Mouse (Mus musculus) hindbrain, embryonic 13.5 days (tissue): ENCODE data around the gene Arhgap15. TPM values are rescaled to one million over a fixed set of nuclear protein-coding genes. Genes with fewer than 3 reads are reported as not detected.

Experiments used
- ATAC-seq: fragments of 200-750 bp; cut with Nextera tagmentation; 2 replicates; pipeline ENCODE4 v1.8.0; 2017; ENCODE audit warnings: moderate TSS enrichment; ENCODE audit not compliant: low FRiP score
- H3K27ac ChIP-seq: fragments of 300-500 bp; sonication (generic); 2 replicates; pipeline ENCODE4 v1.5.1; 2015; ENCODE audit warnings: inconsistent platforms, mild to moderate bottlenecking, moderate library complexity
- H3K27me3 ChIP-seq: fragments of 300-500 bp; sonication (generic); 2 replicates; pipeline ENCODE4 v1.6.1; 2015; ENCODE audit warnings: mild to moderate bottlenecking, inconsistent platforms
- H3K36me3 ChIP-seq: fragments of 300-500 bp; sonication (generic); 2 replicates; pipeline ENCODE4 v1.6.1; 2015; ENCODE audit warnings: mild to moderate bottlenecking, inconsistent platforms
- H3K4me1 ChIP-seq: fragments of 300-500 bp; sonication (generic); replicated peaks from 2 replicates; pipeline ENCODE4 v1.6.1; 2015; ENCODE audit warnings: inconsistent platforms
- H3K4me2 ChIP-seq: fragments of 300-500 bp; sonication (generic); 2 replicates; pipeline ENCODE4 v1.6.1; 2015; ENCODE audit warnings: inconsistent platforms, mild to moderate bottlenecking, moderate library complexity
- H3K4me3 ChIP-seq: fragments of 300-500 bp; sonication (generic); 2 replicates; pipeline ENCODE4 v1.5.1; 2015; ENCODE audit warnings: mild to moderate bottlenecking, inconsistent platforms
- H3K9ac ChIP-seq: fragments of 300-500 bp; sonication (generic); 2 replicates; pipeline ENCODE4 v1.6.1; 2015; ENCODE audit warnings: mild to moderate bottlenecking, inconsistent platforms
- H3K9me3 ChIP-seq: fragments of 300-500 bp; sonication (generic); 2 replicates; pipeline ENCODE4 v1.6.1; 2016; ENCODE audit warnings: inconsistent platforms
- WGBS: fragments of 180-500 bp; shearing (Covaris S2); methylation state at CpG from one replicate; pipeline ENCODE4 v1.1.7; 2015; 5-methylcytosine and 5-hydroxymethylcytosine counted together
- polyA plus RNA-seq: library from polyadenylated mRNA; unstranded; fragments of >200 nt; fragmentation: Nextera tagmentation; extraction: Ambion mirVana; gene quantifications from 2 replicates; pipeline ENCODE4 v1.2.1, GENCODE M21; 2015

The Arhgap15 gene
- polyA plus RNA-seq, 1 experiment from 2014 or later = 2.8 TPM

- H3K27me3 ChIP-seq = no peaks in the 10 kb centered on the region
- no peak for ATAC-seq
- no peak overlapping the region for H3K4me3 ChIP-seq
- H3K9me3 ChIP-seq = no peaks in the 10 kb centered on the region
- WGBS = 95% methylated on average over 5 of the region's 5 CpGs
- no peak overlapping the region for H3K4me2 ChIP-seq
- H3K36me3 ChIP-seq = no peaks in the 10 kb centered on the region
- H3K27ac ChIP-seq = no peak overlapping the region
- H3K9ac ChIP-seq = no peak overlapping the region
- no peaks in the 10 kb centered on the region for H3K4me1 ChIP-seq
These were observed 394.0 kb downstream of the Arhgap15 start for GRCm38 (mm10) chr2:44142611-44143010.

- Histone ChIP-seq H3K4me3 (no peak overlapping the region), H3K36me3 (no peaks in the 10 kb centered on the region), H3K27me3 (no peaks in the 10 kb centered on the region), H3K27ac (no peak overlapping the region), H3K9me3 (no peaks in the 10 kb centered on the region), H3K4me1 (no peaks in the 10 kb centered on the region), H3K9ac (no peak overlapping the region), H3K4me2 (no peak overlapping the region)
- ATAC-seq = no peak
- WGBS = 91% methylated on average over 7 of the region's 7 CpGs
These were observed 397.7 kb downstream of the Arhgap15 start for GRCm38 (mm10) chr2:44146124-44146981.

GRCm38 (mm10) chr2:44147486-44147885 lies 398.9 kb downstream of the Arhgap15 start:
- Histone ChIP-seq H3K4me2 (no peak overlapping the region), H3K36me3 (no peaks in the 10 kb centered on the region), H3K27me3 (no peaks in the 10 kb centered on the region), H3K27ac (no peak overlapping the region), H3K9ac (no peak overlapping the region), H3K9me3 (no peaks in the 10 kb centered on the region), H3K4me3 (no peak overlapping the region), H3K4me1 (no peaks in the 10 kb centered on the region)
- ATAC-seq = no peak
- 84% methylated on average over 5 of the region's 5 CpGs for WGBS

GRCm38 (mm10) chr2:44147971-44148370 lies 399.3 kb downstream of the Arhgap15 start:
- no peaks in the 10 kb centered on the region for H3K9me3 ChIP-seq
- WGBS = 48% methylated on average over 7 of the region's 7 CpGs
- no peak overlapping the region for H3K9ac ChIP-seq
- no peak for ATAC-seq
- H3K27me3 ChIP-seq = no peaks in the 10 kb centered on the region
- H3K4me1 ChIP-seq = no peaks in the 10 kb centered on the region
- H3K36me3 ChIP-seq = no peaks in the 10 kb centered on the region
- H3K27ac ChIP-seq = no peak overlapping the region
- no peak overlapping the region for H3K4me3 ChIP-seq
- H3K4me2 ChIP-seq = no peak overlapping the region

GRCm38 (mm10) chr2:44148550-44149100 lies 400.0 kb downstream of the Arhgap15 start:
- H3K27me3 ChIP-seq = no peaks in the 10 kb centered on the region
- WGBS = 70% methylated on average over 7 of the region's 7 CpGs
- H3K27ac ChIP-seq = no peak overlapping the region
- H3K4me2 ChIP-seq = no peak overlapping the region
- ATAC-seq = no peak
- no peak overlapping the region for H3K4me3 ChIP-seq
- no peaks in the 10 kb centered on the region for H3K4me1 ChIP-seq
- H3K36me3 ChIP-seq = no peaks in the 10 kb centered on the region
- H3K9me3 ChIP-seq = no peaks in the 10 kb centered on the region
- no peak overlapping the region for H3K9ac ChIP-seq

GRCm38 (mm10) chr2:44152301-44152700 lies 403.7 kb downstream of the Arhgap15 start:
- Histone ChIP-seq H3K27me3 (no peaks in the 10 kb centered on the region), H3K9me3 (no peaks in the 10 kb centered on the region), H3K36me3 (no peaks in the 10 kb centered on the region), H3K9ac (no peak overlapping the region), H3K4me1 (no peaks in the 10 kb centered on the region), H3K4me3 (no peak overlapping the region), H3K4me2 (no peak overlapping the region), H3K27ac (no peak overlapping the region)
- 80% methylated on average over 1 of the region's 1 CpGs for WGBS
- no peak for ATAC-seq

GRCm38 (mm10) chr2:44160358-44160757 lies 411.7 kb downstream of the Arhgap15 start:
- Histone ChIP-seq H3K4me2 (no peak overlapping the region), H3K9ac (no peak overlapping the region), H3K4me1 (no peaks in the 10 kb centered on the region), H3K9me3 (no peaks in the 10 kb centered on the region), H3K27ac (no peak overlapping the region), H3K36me3 (no peaks in the 10 kb centered on the region), H3K4me3 (no peak overlapping the region), H3K27me3 (no peaks in the 10 kb centered on the region)
- no peak for ATAC-seq
- 76% methylated on average over 4 of the region's 4 CpGs for WGBS

- H3K4me3 ChIP-seq = no peak overlapping the region
- no peak overlapping the region for H3K27ac ChIP-seq
- 62% methylated on average over 3 of the region's 3 CpGs for WGBS
- no peak overlapping the region for H3K9ac ChIP-seq
- no peaks in the 10 kb centered on the region for H3K27me3 ChIP-seq
- no peaks in the 10 kb centered on the region for H3K9me3 ChIP-seq
- no peak for ATAC-seq
- H3K4me1 ChIP-seq = no peaks in the 10 kb centered on the region
- H3K36me3 ChIP-seq = no peaks in the 10 kb centered on the region
- no peak overlapping the region for H3K4me2 ChIP-seq
These were observed 417.2 kb downstream of the Arhgap15 start for GRCm38 (mm10) chr2:44165789-44166188.

- no peaks in the 10 kb centered on the region for H3K36me3 ChIP-seq
- WGBS = 94% methylated on average over 4 of the region's 4 CpGs
- H3K4me1 ChIP-seq = no peaks in the 10 kb centered on the region
- H3K27me3 ChIP-seq = no peaks in the 10 kb centered on the region
- H3K27ac ChIP-seq = no peak overlapping the region
- H3K9me3 ChIP-seq = no peaks in the 10 kb centered on the region
- H3K9ac ChIP-seq = no peak overlapping the region
- no peak for ATAC-seq
- H3K4me2 ChIP-seq = no peak overlapping the region
- no peak overlapping the region for H3K4me3 ChIP-seq
These were observed 418.1 kb downstream of the Arhgap15 start for GRCm38 (mm10) chr2:44166716-44167115.

- Histone ChIP-seq H3K4me2 (no peak overlapping the region), H3K27ac (no peak overlapping the region), H3K4me1 (no peaks in the 10 kb centered on the region), H3K9me3 (no peaks in the 10 kb centered on the region), H3K4me3 (no peak overlapping the region), H3K9ac (no peak overlapping the region), H3K27me3 (no peaks in the 10 kb centered on the region), H3K36me3 (no peaks in the 10 kb centered on the region)
- 86% methylated on average over 10 of the region's 10 CpGs for WGBS
- no peak for ATAC-seq
These were observed 435.9 kb downstream of the Arhgap15 start for GRCm38 (mm10) chr2:44184476-44184875.

GRCm38 (mm10) chr2:44190749-44191148 lies 442.1 kb downstream of the Arhgap15 start:
- no peak overlapping the region for H3K4me2 ChIP-seq
- 79% methylated on average over 9 of the region's 9 CpGs for WGBS
- H3K9me3 ChIP-seq = no peaks in the 10 kb centered on the region
- H3K36me3 ChIP-seq = no peaks in the 10 kb centered on the region
- no peak overlapping the region for H3K4me3 ChIP-seq
- no peaks in the 10 kb centered on the region for H3K4me1 ChIP-seq
- H3K27ac ChIP-seq = no peak overlapping the region
- no peak for ATAC-seq
- H3K9ac ChIP-seq = no peak overlapping the region
- no peaks in the 10 kb centered on the region for H3K27me3 ChIP-seq

- no peaks in the 10 kb centered on the region for H3K27me3 ChIP-seq
These were observed 443.4 kb downstream of the Arhgap15 start for GRCm38 (mm10) chr2:44192058-44192457.

GRCm38 (mm10) chr2:44215506-44215905 lies 466.9 kb downstream of the Arhgap15 start:
- Histone ChIP-seq H3K9ac (no peak overlapping the region), H3K9me3 (no peaks in the 10 kb centered on the region), H3K4me2 (no peak overlapping the region), H3K27me3 (no peaks in the 10 kb centered on the region), H3K27ac (no peak overlapping the region), H3K4me3 (no peak overlapping the region), H3K36me3 (no peaks in the 10 kb centered on the region), H3K4me1 (peaks cover 7% of the 10 kb centered on the region; the same call in 1 of the 2 replicates)
- WGBS = 97% methylated on average over 7 of the region's 7 CpGs
- ATAC-seq = no peak

More at GRCm38 (mm10) chr2:44192058-44192457, 443.4 kb downstream of the Arhgap15 start:
- Histone ChIP-seq H3K9ac (no peak overlapping the region), H3K4me2 (no peak overlapping the region), H3K27ac (no peak overlapping the region), H3K4me3 (no peak overlapping the region), H3K36me3 (no peaks in the 10 kb centered on the region), H3K4me1 (no peaks in the 10 kb centered on the region), H3K9me3 (no peaks in the 10 kb centered on the region)
- no peak for ATAC-seq
- WGBS = 90% methylated on average over 3 of the region's 3 CpGs
